Mouse (Mus musculus): ENCODE results near the gene Elmo1.

DNA sequence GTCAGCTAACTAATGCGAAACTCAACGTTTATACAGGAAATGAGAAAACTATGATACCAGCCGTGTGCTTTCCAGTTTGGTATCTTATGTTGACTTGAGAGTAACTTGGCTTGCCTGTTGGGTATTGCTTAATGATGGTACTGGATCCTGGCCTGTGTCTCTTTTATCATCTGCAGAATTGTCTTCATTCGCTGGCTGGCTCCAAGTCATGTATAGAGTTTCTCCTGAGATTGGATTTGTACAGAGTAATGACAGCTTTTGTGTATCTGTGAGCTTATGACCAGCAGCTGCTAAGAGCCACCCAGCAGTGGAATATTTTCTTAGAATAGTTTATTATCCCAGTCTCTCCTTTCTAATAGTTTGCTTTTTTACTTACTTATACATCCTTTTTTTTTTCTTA is 112.2 kb downstream of the Elmo1 start:
- no peak for TF ChIP-seq MAZ (IDR thresholded peaks at IDR 0.05; ENCODE audit: low read depth, low read length)
- no peak for TF ChIP-seq CHD2 (IDR thresholded peaks at IDR 0.05; ENCODE audit: low read length)
- TF ChIP-seq CTCF (IDR thresholded peaks at IDR 0.05 in 2 of 3, conservative IDR thresholded peaks at IDR 0.05 in 1 of 3; ENCODE audit: control insufficient read depth in 1 of 3, insufficient read depth in 1 of 3, low read depth in 2 of 3, low read length in 3 of 3, poor library complexity in 1 of 3, severe bottlenecking in 1 of 3): no peak
- TF ChIP-seq RCOR1 (IDR thresholded peaks at IDR 0.05; ENCODE audit: low read depth, low read length): no peak
- no peak for TF ChIP-seq MYC (IDR thresholded peaks at IDR 0.05; ENCODE audit: low read depth, low read length)
- no peak for TF ChIP-seq NELFE (IDR thresholded peaks at IDR 0.05; ENCODE audit: low read depth, low read length)
- no peak for TF ChIP-seq E2F4 (IDR thresholded peaks at IDR 0.05; ENCODE audit: borderline replicate concordance, low read depth, low read length)
- TF ChIP-seq TCF12 (IDR thresholded peaks at IDR 0.05; ENCODE audit: low read depth, low read length): no peak
- no peak for TF ChIP-seq TAL1 (IDR thresholded peaks at IDR 0.05; ENCODE audit: low read length)
